ENCODE assay signal across 21 mouse cellular contexts in the genomic region with DNA sequence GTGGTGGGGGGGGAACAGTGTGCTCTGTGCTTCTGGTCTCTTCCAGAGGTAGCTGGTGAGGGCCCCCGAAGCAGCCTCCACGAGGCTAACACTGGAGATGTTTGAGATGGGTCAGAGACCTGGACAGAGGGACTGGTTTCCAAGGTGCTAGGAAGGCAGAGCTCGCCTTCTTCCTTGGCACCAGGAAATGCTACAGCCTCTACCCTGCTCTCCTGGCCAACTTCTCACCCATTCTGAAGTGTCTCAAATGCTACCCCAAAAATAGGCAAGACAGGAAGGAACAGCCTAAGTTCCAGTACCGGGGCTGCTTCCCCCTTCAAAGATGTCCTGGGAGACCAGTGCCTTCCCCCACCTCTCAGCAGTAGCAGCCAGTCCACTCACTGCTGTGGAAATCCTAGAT. TPM values are rescaled to one million over a fixed set of nuclear protein-coding genes. Genes with fewer than 3 reads are reported as not detected.
DNase-seq lines count a peak whose midpoint lies in the region; ATAC-seq and TF ChIP-seq lines count a peak whose summit lies in the region.
"Had no signal": no experiment of that assay in that cellular context is flagged by ENCODE, and none has a peak within 500 bp of the region (broad histone marks: within the 10 kb centered on the region; RNA-seq: fewer than 3 reads in every experiment).

No protein-coding gene starts in this region.

- H3K27me3 ChIP-seq in midbrain, embryonic 13.5 days, result peaks cover 65% of the 10 kb centered on the region
- H3K27me3 ChIP-seq in midbrain, embryonic 11.5 days (ENCODE audit: control insufficient read depth, insufficient read depth, low read length), result peaks cover 92% of the 10 kb centered on the region
- no peaks in the 10 kb centered on the region for H3K27me3 ChIP-seq in forebrain, embryonic 15.5 days
- H3K27me3 ChIP-seq in hindbrain, embryonic 15.5 days, result peaks cover 8% of the 10 kb centered on the region
- no peaks in the 10 kb centered on the region; the same call in 1 of the 2 replicates for H3K27me3 ChIP-seq in neural tube, embryonic 14.5 days (ENCODE audit: control insufficient read depth, insufficient read depth, low read length)
- no peaks in the 10 kb centered on the region for H3K27me3 ChIP-seq in kidney, adult 2 months (replicated peaks; ENCODE audit: control insufficient read depth, insufficient read depth, low read length)

- H3K4me1 ChIP-seq in midbrain, embryonic 13.5 days (replicated peaks), result peaks cover 82% of the 10 kb centered on the region
- H3K4me1 ChIP-seq in midbrain, embryonic 11.5 days (ENCODE audit: control insufficient read depth, insufficient read depth, low read length), result peaks cover 44% of the 10 kb centered on the region
- H3K4me1 ChIP-seq in forebrain, embryonic 15.5 days, result peaks cover 84% of the 10 kb centered on the region
- H3K4me1 ChIP-seq in hindbrain, embryonic 15.5 days (replicated peaks), result peaks cover 65% of the 10 kb centered on the region
- H3K4me1 ChIP-seq in neural tube, embryonic 14.5 days (ENCODE audit: control insufficient read depth, insufficient read depth, low read length), result peaks cover 17% of the 10 kb centered on the region
- no peaks in the 10 kb centered on the region for H3K4me1 ChIP-seq in kidney, adult 2 months (ENCODE audit: control insufficient read depth, insufficient read depth, low read length)
- H3K4me1 ChIP-seq: lung, embryonic 15.5 days had no signal

- WGBS in midbrain, embryonic 13.5 days, result 57% methylated on average over 4 of the region's 4 CpGs
- WGBS in midbrain, embryonic 11.5 days, result 60% methylated on average over 4 of the region's 4 CpGs
- WGBS in forebrain, embryonic 15.5 days, result 45% methylated on average over 4 of the region's 4 CpGs
- WGBS in hindbrain, embryonic 15.5 days, result 39% methylated on average over 4 of the region's 4 CpGs
- 40% methylated on average over 4 of the region's 4 CpGs for WGBS in neural tube, embryonic 14.5 days
- 54% methylated on average over 4 of the region's 4 CpGs for WGBS in kidney, adult 2 months

- no peaks in the 10 kb centered on the region for H3K9me3 ChIP-seq in midbrain, embryonic 13.5 days
- no peaks in the 10 kb centered on the region for H3K9me3 ChIP-seq in midbrain, embryonic 11.5 days (ENCODE audit: control insufficient read depth, low read length)
- no peaks in the 10 kb centered on the region for H3K9me3 ChIP-seq in forebrain, embryonic 15.5 days
- no peaks in the 10 kb centered on the region for H3K9me3 ChIP-seq in hindbrain, embryonic 15.5 days
- no peaks in the 10 kb centered on the region for H3K9me3 ChIP-seq in neural tube, embryonic 14.5 days (ENCODE audit: control insufficient read depth, low read length)
- H3K9me3 ChIP-seq: limb, embryonic 10.5 days; liver, embryonic 12.5 days; lung, embryonic 15.5 days had no signal

- no peak for ATAC-seq in midbrain, embryonic 13.5 days
- ATAC-seq in midbrain, embryonic 11.5 days (ENCODE audit: low FRiP score), result no peak
- no peak for ATAC-seq in forebrain, embryonic 15.5 days (replicated peaks)
- ATAC-seq in hindbrain, embryonic 15.5 days (ENCODE audit: low FRiP score, low read depth), result no peak
- ATAC-seq in neural tube, embryonic 14.5 days (ENCODE audit: low read depth), result no peak
- ATAC-seq: intestine, embryonic 16.5 days; liver, embryonic 12.5 days had no signal

- TF ChIP-seq CTCF in kidney, adult 2 months (conservative IDR thresholded peaks at IDR 0.05; ENCODE audit: insufficient read depth, insufficient read length, low read depth, low read length), result no peak

- H3K27ac ChIP-seq in midbrain, embryonic 13.5 days, result peak overlapping the region; percentile 80
- no peak overlapping the region for H3K27ac ChIP-seq in midbrain, embryonic 11.5 days (ENCODE audit: low read depth, low read length)
- H3K27ac ChIP-seq in forebrain, embryonic 15.5 days (replicated peaks), result peak overlapping the region; percentile 99
- peak overlapping the region; percentile 79 for H3K27ac ChIP-seq in hindbrain, embryonic 15.5 days (replicated peaks)
- H3K27ac ChIP-seq in neural tube, embryonic 14.5 days (ENCODE audit: low read depth, low read length), result peak overlapping the region; percentile 78
- H3K27ac ChIP-seq in kidney, adult 2 months (ENCODE audit: insufficient read depth, low read depth, low read length), result no peak overlapping the region
- H3K27ac ChIP-seq: kidney, postnatal 0 days; limb, embryonic 10.5 days; liver, embryonic 12.5 days; lung, embryonic 15.5 days had no signal

- no peak overlapping the region for H3K4me3 ChIP-seq in midbrain, embryonic 13.5 days (replicated peaks)
- H3K4me3 ChIP-seq in midbrain, embryonic 11.5 days (ENCODE audit: low read depth, low read length), result no peak overlapping the region
- H3K4me3 ChIP-seq in forebrain, embryonic 15.5 days, result no peak overlapping the region
- no peak overlapping the region for H3K4me3 ChIP-seq in hindbrain, embryonic 15.5 days
- H3K4me3 ChIP-seq in neural tube, embryonic 14.5 days (ENCODE audit: low read depth, low read length), result no peak overlapping the region
- no peak overlapping the region for H3K4me3 ChIP-seq in kidney, adult 2 months (ENCODE audit: insufficient read depth, low read depth, low read length)
- H3K4me3 ChIP-seq: limb, embryonic 10.5 days; liver, embryonic 12.5 days; lung, embryonic 15.5 days had no signal

- no peak for DNase-seq in midbrain, embryonic 11.5 days (ENCODE audit: low spot score, missing footprints)
- no peak for DNase-seq in left cerebral cortex, adult 8-10 months (ENCODE audit: low spot score in 2 of 2)
- DNase-seq in kidney, adult 2 months, result no peak
- DNase-seq: adrenal gland, adult 8-10 months; heart, postnatal 10 days; retina, postnatal 1 day; thymus, adult 2 months had no signal

- no peak for TF ChIP-seq POLR2A in kidney, adult 2 months (IDR thresholded peaks at IDR 0.05; ENCODE audit: low read depth, low read length)

- H3K36me3 ChIP-seq in midbrain, embryonic 13.5 days, result no peaks in the 10 kb centered on the region
- no peaks in the 10 kb centered on the region for H3K36me3 ChIP-seq in midbrain, embryonic 11.5 days (ENCODE audit: control insufficient read depth, insufficient read depth, low read length)
- no peaks in the 10 kb centered on the region for H3K36me3 ChIP-seq in forebrain, embryonic 15.5 days
- H3K36me3 ChIP-seq in hindbrain, embryonic 15.5 days, result no peaks in the 10 kb centered on the region
- no peaks in the 10 kb centered on the region for H3K36me3 ChIP-seq in neural tube, embryonic 14.5 days (ENCODE audit: control insufficient read depth, insufficient read depth, low read length)
- no peaks in the 10 kb centered on the region for H3K36me3 ChIP-seq in kidney, adult 2 months (ENCODE audit: control insufficient read depth, insufficient read depth, low read length)
- H3K36me3 ChIP-seq: limb, embryonic 10.5 days; liver, embryonic 12.5 days; lung, embryonic 15.5 days had no signal

- H3K4me2 ChIP-seq in midbrain, embryonic 13.5 days (replicated peaks), result no peak overlapping the region
- no peak overlapping the region for H3K4me2 ChIP-seq in midbrain, embryonic 11.5 days
- no peak overlapping the region for H3K4me2 ChIP-seq in forebrain, embryonic 15.5 days (replicated peaks)
- H3K4me2 ChIP-seq in hindbrain, embryonic 15.5 days, result no peak overlapping the region
- H3K4me2 ChIP-seq in neural tube, embryonic 14.5 days (ENCODE audit: low read depth, low read length), result no peak overlapping the region
- H3K4me2 ChIP-seq: liver, embryonic 12.5 days; lung, embryonic 15.5 days had no signal

- no peak overlapping the region for H3K9ac ChIP-seq in midbrain, embryonic 13.5 days (replicated peaks)
- no peak overlapping the region for H3K9ac ChIP-seq in midbrain, embryonic 11.5 days (ENCODE audit: low read length)
- H3K9ac ChIP-seq in forebrain, embryonic 15.5 days (replicated peaks), result 0 out of 2 replicates have a peak overlapping the region, but pooled peaks have one; percentile 5
- no peak overlapping the region for H3K9ac ChIP-seq in hindbrain, embryonic 15.5 days
- 0 out of 2 replicates have a peak overlapping the region, but pooled peaks have one; percentile 3 for H3K9ac ChIP-seq in neural tube, embryonic 14.5 days (replicated peaks; ENCODE audit: low read depth, low read length)
- H3K9ac ChIP-seq: liver, embryonic 12.5 days; lung, embryonic 15.5 days had no signal

RNA-seq across cellular contexts. Expression of a gene that starts 15.1 kb away (rescaled TPM):
- polyA plus RNA-seq in midbrain, embryonic 13.5 days (2015; fragmentation: Nextera tagmentation; extraction: Ambion mirVana), result 0.12 TPM in 1 of 2 replicates, not detected in the other
- 0.15 TPM in 1 of 2 replicates, not detected in the other for polyA plus RNA-seq in midbrain, embryonic 11.5 days (2014; fragmentation: Nextera tagmentation; extraction: Ambion mirVana)
- polyA plus RNA-seq in forebrain, embryonic 15.5 days (2015; fragmentation: Nextera tagmentation; extraction: Ambion mirVana), result 0.10 and 0.14 TPM in 2 replicates
- polyA plus RNA-seq in hindbrain, embryonic 15.5 days (2015; fragmentation: Nextera tagmentation; extraction: Ambion mirVana), result 0.55 and 0.60 TPM in 2 replicates
- polyA plus RNA-seq in neural tube, embryonic 14.5 days (2014; fragmentation: Nextera tagmentation; extraction: Ambion mirVana), result 0.51 and 0.85 TPM in 2 replicates
- not detected for total RNA-seq in left cerebral cortex, adult 8-10 months (2022)
- 94.4 and 106 TPM in 2 replicates for polyA plus RNA-seq in kidney, adult 2 months (2012; rRNA removed)
- total RNA-seq: gastrocnemius, adult 18-20 months; heart, adult 8-10 months; heart, postnatal 10 days; megakaryocyte progenitor cell, adult 5-6 weeks; MEL had no signal

RNA-seq across cellular contexts. Expression of a gene that starts 47.6 kb away (rescaled TPM):
- 0.16 TPM in 1 of 2 replicates, not detected in the other for polyA plus RNA-seq in midbrain, embryonic 13.5 days (2015; fragmentation: Nextera tagmentation; extraction: Ambion mirVana)
- polyA plus RNA-seq in midbrain, embryonic 11.5 days (2014; fragmentation: Nextera tagmentation; extraction: Ambion mirVana), result 0.11 TPM in 1 of 2 replicates, not detected in the other
- 0.23 TPM in 1 of 2 replicates, not detected in the other for polyA plus RNA-seq in forebrain, embryonic 15.5 days (2015; fragmentation: Nextera tagmentation; extraction: Ambion mirVana)
- polyA plus RNA-seq in hindbrain, embryonic 15.5 days (2015; fragmentation: Nextera tagmentation; extraction: Ambion mirVana), result 0.35 TPM in 1 of 2 replicates, not detected in the other
- polyA plus RNA-seq in neural tube, embryonic 14.5 days (2014; fragmentation: Nextera tagmentation; extraction: Ambion mirVana), result 0.72 TPM in 1 of 2 replicates, not detected in the other
- total RNA-seq in left cerebral cortex, adult 8-10 months (2022), result under 1 TPM in 1 of 4 experiments, not detected in 3; 0.61 TPM
- 0.22 and 0.23 TPM in 2 replicates for polyA plus RNA-seq in kidney, adult 2 months (2012; rRNA removed)
- polyA plus RNA-seq: cerebellum, adult 2 months; intestine, embryonic 16.5 days had no signal

RNA-seq across cellular contexts. Expression of a gene that starts 57.4 kb away (rescaled TPM):
- polyA plus RNA-seq in midbrain, embryonic 13.5 days (2015; fragmentation: Nextera tagmentation; extraction: Ambion mirVana), result 11.2 and 11.6 TPM in 2 replicates
- 7.5 and 7.9 TPM in 2 replicates for polyA plus RNA-seq in midbrain, embryonic 11.5 days (2014; fragmentation: Nextera tagmentation; extraction: Ambion mirVana)
- polyA plus RNA-seq in forebrain, embryonic 15.5 days (2015; fragmentation: Nextera tagmentation; extraction: Ambion mirVana), result 9.2 and 9.6 TPM in 2 replicates
- 9.5 and 12.2 TPM in 2 replicates for polyA plus RNA-seq in hindbrain, embryonic 15.5 days (2015; fragmentation: Nextera tagmentation; extraction: Ambion mirVana)
- polyA plus RNA-seq in neural tube, embryonic 14.5 days (2014; fragmentation: Nextera tagmentation; extraction: Ambion mirVana), result 8.1 and 9.0 TPM in 2 replicates
- total RNA-seq in left cerebral cortex, adult 8-10 months (2022), result 1 to 10 TPM; 3.1 to 6.6 (median 4.3) TPM
- 5.7 and 8.0 TPM in 2 replicates for polyA plus RNA-seq in kidney, adult 2 months (2012; rRNA removed)

RNA-seq across cellular contexts. Expression of a gene that starts 57.5 kb away (rescaled TPM):
- polyA plus RNA-seq in midbrain, embryonic 13.5 days (2015; fragmentation: Nextera tagmentation; extraction: Ambion mirVana), result 529 and 545 TPM in 2 replicates
- 746 and 783 TPM in 2 replicates for polyA plus RNA-seq in midbrain, embryonic 11.5 days (2014; fragmentation: Nextera tagmentation; extraction: Ambion mirVana)
- polyA plus RNA-seq in forebrain, embryonic 15.5 days (2015; fragmentation: Nextera tagmentation; extraction: Ambion mirVana), result 523 and 531 TPM in 2 replicates
- polyA plus RNA-seq in hindbrain, embryonic 15.5 days (2015; fragmentation: Nextera tagmentation; extraction: Ambion mirVana), result 446 and 451 TPM in 2 replicates
- polyA plus RNA-seq in neural tube, embryonic 14.5 days (2014; fragmentation: Nextera tagmentation; extraction: Ambion mirVana), result 427 and 462 TPM in 2 replicates
- 100 to 1,000 TPM; 166 to 184 (median 173) TPM for total RNA-seq in left cerebral cortex, adult 8-10 months (2022)
- polyA plus RNA-seq in kidney, adult 2 months (2012; rRNA removed), result 132 and 157 TPM in 2 replicates

Comparison
In these comparisons a context has a peak if more than half of its experiments do, and no peak if none do; other contexts are left out.
1. H3K27ac ChIP-seq: peak in midbrain, embryonic 13.5 days (single experiment), forebrain, embryonic 15.5 days (single experiment), hindbrain, embryonic 15.5 days (single experiment) and neural tube, embryonic 14.5 days (single experiment); none in midbrain, embryonic 11.5 days (single experiment) and kidney, adult 2 months (single experiment).
2. H3K9ac ChIP-seq: peak in forebrain, embryonic 15.5 days (single experiment) and neural tube, embryonic 14.5 days (single experiment); none in midbrain, embryonic 13.5 days (single experiment), midbrain, embryonic 11.5 days (single experiment) and hindbrain, embryonic 15.5 days (single experiment).
3. RNA of a gene that starts 15.1 kb away (polyA plus RNA-seq): 94.4 to 106 TPM in kidney, adult 2 months; 0.55 to 0.60 TPM in hindbrain, embryonic 15.5 days, 0.51 to 0.85 TPM in neural tube, embryonic 14.5 days, 0.10 to 0.14 TPM in forebrain, embryonic 15.5 days, 0.12 TPM in midbrain, embryonic 13.5 days and 0.15 TPM in midbrain, embryonic 11.5 days; every median in the first group is over 10 times any median in the second.